Mouse (Mus musculus) megakaryocyte-erythroid progenitor cell, adult 5-6 weeks (primary cell): ENCODE data around the gene Cox16. TPM values are rescaled to one million over a fixed set of nuclear protein-coding genes. Genes with fewer than 3 reads are reported as not detected.
"Not testable (repeated sequence)": the region's sequence is repeated elsewhere in the genome, so short reads cannot be mapped to it uniquely, and the experiment has no call there.

Source experiments
- ATAC-seq: replicated peaks from 2 replicates; pipeline ENCODE4 v1.8.0; 2016; ENCODE audit warnings: mild to moderate bottlenecking, inconsistent platforms; ENCODE audit not compliant: severe bottlenecking, poor library complexity, low FRiP score, low TSS enrichment
- total RNA-seq, 2 experiments: library from RNA; stranded (forward) in 1 of 2; stranded (reverse) in 1 of 2; fragments of 200-1000, 215-1000 nt in 1 of 2; fragments of >200 nt in 1 of 2; fragmentation: Nextera tagmentation in 1 of 2; gene quantifications; 2 replicates each; pipeline ENCODE4 v1.2.3; 2014 to 2017

Cox16 gene
- total RNA-seq (2014; fragmentation: Nextera tagmentation) (77.5 and 115 TPM in 2 replicates), total RNA-seq (2017) (70.2 and 120 TPM in 2 replicates)

- ATAC-seq = peak; percentile 99
Observed at GRCm38 (mm10) chr12:81484727-81485191, at the start of gene Cox16. Gene Cox16 (minus strand): TSS chr12:81485127.

- no peak for ATAC-seq
Observed at GRCm38 (mm10) chr12:81533029-81533419, 48.1 kb upstream of the Cox16 start.

GRCm38 (mm10) chr12:81532316-81533028 lies 47.5 kb upstream of the Cox16 start, which contains the start of the genes Gm20498 and Synj2bp:
Gene Gm20498 (minus strand): TSS chr12:81532905.
Gene Synj2bp (minus strand): TSS chr12:81532911.
- peak; percentile 97 for ATAC-seq

- ATAC-seq = not testable (repeated sequence)
Observed at GRCm38 (mm10) chr12:81530587-81530986, 45.7 kb upstream of the Cox16 start.

- not testable (repeated sequence) for ATAC-seq
Observed at GRCm38 (mm10) chr12:81496906-81497305, 12.0 kb upstream of the Cox16 start.

GRCm38 (mm10) chr12:81490491-81490890 lies 5.6 kb upstream of the Cox16 start:
- no peak for ATAC-seq

GRCm38 (mm10) chr12:81485311-81485710 lies 384 bp upstream of the Cox16 start:
- no peak for ATAC-seq

GRCm38 (mm10) chr12:81484212-81484611 lies 715 bp downstream of the Cox16 start:
- no peak for ATAC-seq

GRCm38 (mm10) chr12:81483656-81484055 lies 1.3 kb downstream of the Cox16 start:
- ATAC-seq = no peak

- not testable (repeated sequence) for ATAC-seq
Observed at GRCm38 (mm10) chr12:81459051-81459450, 25.9 kb downstream of the Cox16 start.

GRCm38 (mm10) chr12:81438985-81439384 lies 45.9 kb downstream of the Cox16 start:
- not testable (repeated sequence) for ATAC-seq

- not testable (repeated sequence) for ATAC-seq
Observed at GRCm38 (mm10) chr12:81434778-81435177, 50.1 kb downstream of the Cox16 start.

- ATAC-seq = no peak
Observed at GRCm38 (mm10) chr12:81421846-81422245, 63.1 kb downstream of the Cox16 start, which contains the start of gene Adam4. Gene Adam4 (minus strand): TSS chr12:81421946.

GRCm38 (mm10) chr12:81413211-81413610 lies 71.7 kb downstream of the Cox16 start:
- ATAC-seq = no peak

- ATAC-seq = no peak
Observed at GRCm38 (mm10) chr12:81408966-81409365, 76.0 kb downstream of the Cox16 start.

- peak; percentile 84 for ATAC-seq
Observed at GRCm38 (mm10) chr12:81402187-81402586, 82.7 kb downstream of the Cox16 start.

- ATAC-seq = not testable (repeated sequence)
Observed at GRCm38 (mm10) chr12:81379364-81379763, 105.6 kb downstream of the Cox16 start, which contains the start of gene Gm4787. Gene Gm4787 (minus strand): TSS chr12:81379464.

- ATAC-seq = no peak
Observed at GRCm38 (mm10) chr12:81333841-81334240, 151.1 kb downstream of the Cox16 start.

- no peak for ATAC-seq
Observed at GRCm38 (mm10) chr12:81332875-81333421, 152.0 kb downstream of the Cox16 start, which contains the start of gene Slc8a3. Gene Slc8a3 (minus strand): TSS chr12:81333180.
